Mouse (Mus musculus): ENCODE data around the gene Maml1. TPM values are rescaled to one million over a fixed set of nuclear protein-coding genes. Genes with fewer than 3 reads are reported as not detected.

The Maml1 gene
- polyA plus RNA-seq, 1 experiment = 7.4 TPM

GRCm38 (mm10) chr11:50243926-50244325 lies 48.2 kb downstream of the Maml1 start:
- DNase-seq (ENCODE audit: extremely low spot score in 1 of 2, low spot score in 1 of 2) = no peak

DNA sequence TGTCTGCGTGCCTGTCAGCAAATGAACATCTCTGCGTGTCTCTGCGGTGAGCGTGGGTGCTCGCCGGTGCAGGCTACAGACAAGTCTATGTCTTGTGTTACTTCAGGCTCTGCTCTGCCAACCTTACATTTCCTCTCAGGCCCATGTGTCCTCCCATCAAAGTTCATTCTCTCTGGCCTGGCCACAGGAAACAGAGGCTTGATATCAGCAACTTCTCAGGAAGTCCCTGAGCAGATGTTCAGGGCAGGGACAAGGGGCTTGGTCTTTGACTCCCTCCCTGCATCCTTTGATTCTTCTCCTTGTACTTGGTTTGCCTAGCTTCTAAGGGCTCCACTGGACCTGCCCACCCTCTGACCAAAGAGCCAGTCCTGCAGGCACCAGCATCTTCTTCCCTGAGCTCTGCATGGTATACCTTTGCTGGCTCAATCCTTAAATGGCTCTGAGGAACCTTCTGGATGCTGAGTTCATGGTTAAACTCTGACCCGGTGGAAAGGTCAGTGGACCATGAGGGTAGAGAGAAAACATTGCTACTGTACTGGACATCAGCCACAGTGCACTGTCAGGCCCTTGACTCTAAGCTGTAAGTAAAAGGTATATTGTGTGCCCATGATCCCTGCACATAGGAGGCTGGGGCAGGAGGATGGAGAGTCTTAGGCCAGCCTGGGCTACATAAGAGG lies 51.7 kb downstream of the Maml1 start:
- DNase-seq (ENCODE audit: extremely low spot score in 1 of 2, low spot score in 1 of 2) = no peak

- no peak for DNase-seq (ENCODE audit: extremely low spot score in 1 of 2, low spot score in 1 of 2)
These were observed 53.0 kb downstream of the Maml1 start for GRCm38 (mm10) chr11:50238821-50239791.

DNA sequence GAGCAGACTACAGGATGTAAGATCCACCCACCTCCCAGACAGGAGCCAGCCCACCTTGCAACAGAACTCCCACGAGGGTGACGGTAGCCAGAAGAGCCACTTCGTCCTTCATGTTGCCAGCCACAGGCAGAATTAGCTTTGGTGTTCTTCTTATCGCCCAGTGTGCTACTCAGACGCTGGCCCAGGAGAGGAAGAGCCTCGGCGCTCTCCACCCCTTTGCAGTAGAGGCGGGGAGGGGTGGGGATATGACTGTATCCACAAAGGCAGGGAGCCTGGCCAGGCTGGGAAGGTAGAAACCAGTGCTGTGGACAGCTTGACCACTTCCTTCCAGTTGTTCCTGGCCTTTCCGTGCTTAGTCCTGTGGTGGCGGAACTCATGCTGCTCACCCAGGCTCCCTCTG lies 53.8 kb downstream of the Maml1 start, which contains the start of gene Ltc4s:
Gene Ltc4s (minus strand): TSS at position 293 of the 400 bp plus-strand sequence.
- DNase-seq (ENCODE audit: extremely low spot score in 1 of 2, low spot score in 1 of 2) = no peak

GRCm38 (mm10) chr11:50236937-50237835 lies 54.9 kb downstream of the Maml1 start:
- no peak for DNase-seq (ENCODE audit: extremely low spot score in 1 of 2, low spot score in 1 of 2)

- DNase-seq (ENCODE audit: extremely low spot score in 1 of 2, low spot score in 1 of 2) = peak; percentile 67 to 81
These were observed 55.6 kb downstream of the Maml1 start for GRCm38 (mm10) chr11:50236540-50236936.

GRCm38 (mm10) chr11:50234606-50235005 lies 57.5 kb downstream of the Maml1 start:
- DNase-seq (ENCODE audit: extremely low spot score in 1 of 2, low spot score in 1 of 2) = no peak

DNA sequence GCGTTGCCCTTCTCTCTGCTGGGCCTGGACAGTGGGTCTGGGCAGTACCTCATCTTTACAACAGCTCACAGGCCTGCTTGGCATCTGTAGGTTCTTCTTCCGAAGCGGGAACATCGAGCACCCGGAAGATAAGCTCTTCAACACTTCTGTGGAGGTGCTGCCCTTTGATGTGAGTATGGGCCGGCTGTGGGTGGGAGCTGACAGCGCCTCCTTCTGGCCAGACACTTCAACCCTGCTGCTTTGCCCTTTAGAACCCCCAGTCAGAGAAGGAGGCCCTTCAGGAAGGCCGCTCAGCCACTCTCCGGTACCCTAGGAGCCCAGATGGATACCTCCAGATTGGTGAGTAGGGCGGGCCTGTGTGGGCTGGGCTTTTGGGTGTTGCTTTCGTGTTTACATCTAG lies 58.1 kb downstream of the Maml1 start:
- no peak for DNase-seq (ENCODE audit: extremely low spot score in 1 of 2, low spot score in 1 of 2)

DNA sequence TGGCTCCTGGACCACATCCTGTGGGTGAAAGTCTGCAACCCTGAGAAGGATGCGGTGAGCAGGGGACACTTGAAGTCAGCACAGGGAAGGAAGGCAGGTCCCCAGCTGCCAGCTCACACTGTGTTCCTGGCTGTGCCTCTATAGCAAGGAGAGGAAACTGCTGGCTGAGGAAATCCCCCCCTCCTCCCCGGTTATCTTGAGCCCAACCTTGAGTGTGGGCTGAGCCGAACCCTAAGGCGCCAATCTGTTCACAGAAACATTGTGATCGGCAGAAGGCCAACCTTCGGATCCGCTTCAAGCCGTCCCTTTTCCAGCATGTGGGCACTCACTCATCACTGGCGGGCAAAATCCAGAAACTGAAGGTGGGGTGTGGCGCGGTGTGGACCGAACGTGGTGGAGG lies 59.1 kb downstream of the Maml1 start:
- DNase-seq (ENCODE audit: extremely low spot score in 1 of 2, low spot score in 1 of 2) = peak in 1 of 2 experiments; percentile 77

GRCm38 (mm10) chr11:50231411-50231810 lies 60.7 kb downstream of the Maml1 start:
- peak in 1 of 2 experiments; percentile 87 for DNase-seq (ENCODE audit: extremely low spot score in 1 of 2, low spot score in 1 of 2)

- no peak for DNase-seq (ENCODE audit: extremely low spot score in 1 of 2, low spot score in 1 of 2)
These were observed 61.4 kb downstream of the Maml1 start for GRCm38 (mm10) chr11:50230481-50231304.

GRCm38 (mm10) chr11:50229252-50229910 lies 62.7 kb downstream of the Maml1 start:
- no peak for DNase-seq (ENCODE audit: extremely low spot score in 1 of 2, low spot score in 1 of 2)

DNA sequence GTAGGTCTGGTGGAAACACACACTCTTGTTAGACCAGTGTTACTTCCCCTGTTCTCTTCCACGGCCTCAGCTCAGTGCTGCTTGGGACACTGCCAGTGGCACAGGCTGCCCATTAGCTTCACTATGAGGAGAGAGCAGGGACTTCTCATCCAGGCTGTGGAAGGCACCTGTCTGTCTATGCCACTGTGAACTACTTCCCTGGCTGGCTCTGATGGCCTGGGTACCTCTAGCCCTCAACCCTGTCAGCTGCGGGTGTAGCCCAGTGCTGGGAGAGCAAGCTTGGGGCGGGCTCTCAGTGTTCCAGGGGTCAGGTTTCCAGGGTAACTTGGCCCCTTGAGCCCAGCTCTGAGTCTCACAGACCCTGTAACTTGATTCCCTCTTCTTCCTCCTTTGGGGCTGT lies 63.3 kb downstream of the Maml1 start:
- no peak for DNase-seq (ENCODE audit: extremely low spot score in 1 of 2, low spot score in 1 of 2)

GRCm38 (mm10) chr11:50227736-50228135 lies 64.4 kb downstream of the Maml1 start:
- DNase-seq (ENCODE audit: extremely low spot score in 1 of 2, low spot score in 1 of 2) = no peak

- DNase-seq (ENCODE audit: extremely low spot score in 1 of 2, low spot score in 1 of 2) = no peak
These were observed 64.9 kb downstream of the Maml1 start for GRCm38 (mm10) chr11:50227226-50227625.

DNA sequence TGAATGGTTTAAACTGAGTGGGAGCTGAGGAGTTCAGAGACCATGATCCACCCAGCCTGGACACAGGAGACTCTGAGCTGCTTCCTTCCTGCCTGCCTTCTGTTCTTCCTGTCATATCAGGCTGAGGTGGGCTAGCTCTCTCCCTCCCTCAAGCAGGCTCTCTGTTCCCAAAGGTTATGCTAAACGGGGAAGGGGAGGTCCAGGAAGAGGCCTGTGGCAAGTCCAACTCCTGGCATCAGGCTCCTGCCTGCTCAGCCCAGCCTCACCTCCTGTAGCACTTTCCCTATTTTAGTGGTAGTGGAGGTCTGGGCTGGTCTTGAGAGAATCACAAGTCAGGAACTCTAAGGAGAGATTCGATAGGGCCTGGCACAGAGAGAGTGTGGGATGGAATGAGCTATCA lies 65.7 kb downstream of the Maml1 start:
- DNase-seq (ENCODE audit: extremely low spot score in 1 of 2, low spot score in 1 of 2) = no peak

DNA sequence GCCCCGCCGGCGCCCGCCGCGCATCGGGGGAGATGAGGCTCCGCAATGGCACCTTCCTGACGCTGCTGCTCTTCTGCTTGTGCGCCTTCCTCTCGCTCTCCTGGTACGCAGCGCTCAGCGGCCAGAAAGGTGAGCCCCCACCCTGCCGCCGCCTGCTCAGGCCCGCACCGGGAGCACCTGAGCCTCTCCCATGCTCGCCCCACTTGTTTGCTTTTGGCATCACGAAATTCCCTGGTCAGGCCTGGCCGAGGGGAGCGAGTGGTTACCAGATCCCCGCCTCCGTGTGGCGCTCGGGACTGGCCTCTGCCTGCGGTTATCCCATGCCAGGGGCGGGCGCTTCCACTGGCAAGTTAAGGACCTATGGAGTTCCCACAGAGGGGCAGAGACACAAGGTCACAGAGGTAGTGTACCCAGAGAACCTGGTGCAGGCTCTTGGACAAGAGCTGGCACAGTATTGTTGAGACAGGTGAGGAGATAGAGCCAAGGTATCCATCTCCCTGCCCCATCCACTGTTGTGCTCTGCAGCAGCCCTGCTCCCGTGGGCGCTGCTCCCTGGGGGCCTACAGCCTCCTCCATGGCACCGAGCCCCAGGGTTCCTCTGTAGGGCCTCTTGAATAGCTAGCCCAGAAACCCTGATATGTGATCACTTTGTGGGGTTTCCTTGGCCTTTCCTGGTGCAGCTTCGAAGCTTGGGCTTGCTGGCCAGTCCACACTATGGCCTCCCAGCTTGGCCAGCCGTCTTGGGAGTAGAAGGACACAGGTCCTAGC lies 66.3 kb downstream of the Maml1 start:
- DNase-seq (ENCODE audit: extremely low spot score in 1 of 2, low spot score in 1 of 2) = no peak

All from frontal cortex, adult 2 months (tissue).